Mouse (Mus musculus): Measurements from ENCODE around the gene Mrpl53. TPM values are rescaled to one million over a fixed set of nuclear protein-coding genes. Genes with fewer than 3 reads are reported as not detected.
A peak's percentile ranks its signal among the peaks of the same experiment; 100 is the strongest.
"Not testable (repeated sequence)": the region's sequence is repeated elsewhere in the genome, so short reads cannot be mapped to it uniquely, and the experiment has no call there.

Mrpl53 gene
- total RNA-seq, 2 experiments from 2014 or later: 58.4 to 60.7 TPM

DNA sequence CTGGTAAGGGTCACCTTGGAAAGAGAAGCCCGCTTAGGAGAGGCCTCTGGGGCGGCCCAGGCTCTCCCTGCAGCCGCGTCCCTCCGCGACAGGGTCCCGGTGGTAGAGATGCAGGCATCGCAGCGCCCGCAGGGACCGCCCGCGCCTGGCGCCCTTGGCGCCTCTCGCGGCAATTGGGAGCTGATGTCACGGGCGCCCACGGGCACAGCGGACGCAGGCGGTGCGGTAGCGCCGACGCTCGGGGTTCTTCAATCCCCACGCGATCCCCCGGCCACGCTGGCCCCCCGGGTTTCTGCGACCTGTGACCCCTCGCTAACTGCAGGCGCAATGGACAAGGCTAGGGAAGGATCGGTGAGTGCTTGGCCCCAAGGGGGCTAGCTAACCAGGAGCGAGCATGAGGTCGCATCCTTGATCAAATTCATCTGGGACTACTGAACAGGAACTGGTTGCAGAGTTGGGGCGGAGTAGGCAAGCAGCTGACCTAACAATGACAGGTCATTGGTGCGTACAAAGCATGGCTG is 33.4 kb downstream of the Mrpl53 start:
- intact Hi-C loops (cut with DNase I): no loop called here
- no peak for DNase-seq

DNA sequence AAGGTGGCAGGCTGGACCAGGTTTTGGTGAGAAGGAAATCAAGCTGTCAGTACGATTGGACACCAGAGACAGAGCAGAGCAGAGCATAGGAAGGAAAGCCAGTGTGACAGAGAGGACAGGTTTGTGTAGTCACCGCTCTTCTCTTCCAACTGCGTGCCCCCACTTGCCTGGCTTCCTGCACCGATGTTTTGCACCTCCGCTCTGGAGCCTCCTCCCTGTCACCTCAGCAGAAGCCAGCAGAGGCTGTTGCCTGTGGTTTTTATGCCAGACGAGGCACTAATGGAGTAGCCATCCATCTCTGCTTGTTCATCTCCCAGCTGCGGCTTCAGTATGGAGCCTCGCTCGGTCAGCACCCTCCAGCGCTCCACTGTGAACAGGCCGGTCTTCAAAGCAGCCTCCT is 34.0 kb downstream of the Mrpl53 start:
- intact Hi-C loops (cut with DNase I): no loop called here
- DNase-seq: no peak

DNA sequence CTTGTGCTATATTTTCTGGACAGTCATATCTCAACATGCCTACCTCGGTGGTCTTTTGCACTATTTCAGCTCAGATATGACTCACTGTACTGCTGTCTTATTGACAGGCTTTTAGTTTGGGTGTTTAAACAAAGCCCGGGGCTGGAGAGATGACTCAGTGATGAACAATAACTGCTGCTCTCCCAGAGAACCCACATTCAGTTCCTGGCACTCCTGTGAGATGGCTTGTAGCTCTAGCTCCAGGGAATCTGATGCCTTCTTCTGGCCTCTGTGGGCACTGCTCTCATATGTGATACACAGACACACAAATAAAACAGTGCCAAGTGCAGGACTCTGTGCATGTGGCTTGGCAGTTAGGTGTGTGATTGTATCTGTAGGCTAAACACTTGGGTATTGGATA is 36.4 kb downstream of the Mrpl53 start:
- intact Hi-C loops (cut with DNase I): no loop called here
- no peak for DNase-seq

DNA sequence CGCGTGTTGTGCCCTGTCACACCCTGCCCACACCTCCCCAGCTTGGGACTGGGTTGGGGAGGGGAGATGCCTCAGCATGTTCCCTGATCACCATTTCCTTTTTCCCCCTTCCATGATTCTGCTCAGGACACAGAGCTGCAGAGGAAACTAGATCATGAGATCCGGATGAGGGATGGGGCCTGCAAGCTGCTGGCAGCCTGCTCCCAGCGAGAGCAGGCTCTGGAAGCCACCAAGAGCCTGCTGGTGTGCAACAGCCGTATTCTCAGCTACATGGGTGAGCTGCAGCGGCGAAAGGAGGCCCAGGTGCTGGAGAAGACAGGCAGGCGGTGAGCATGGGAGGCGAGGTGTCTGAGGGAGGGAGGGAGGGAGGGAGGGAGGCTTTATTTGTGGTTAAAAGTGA is 37.0 kb downstream of the Mrpl53 start:
- intact Hi-C loops (cut with DNase I): no loop called here
- DNase-seq: no peak

DNA sequence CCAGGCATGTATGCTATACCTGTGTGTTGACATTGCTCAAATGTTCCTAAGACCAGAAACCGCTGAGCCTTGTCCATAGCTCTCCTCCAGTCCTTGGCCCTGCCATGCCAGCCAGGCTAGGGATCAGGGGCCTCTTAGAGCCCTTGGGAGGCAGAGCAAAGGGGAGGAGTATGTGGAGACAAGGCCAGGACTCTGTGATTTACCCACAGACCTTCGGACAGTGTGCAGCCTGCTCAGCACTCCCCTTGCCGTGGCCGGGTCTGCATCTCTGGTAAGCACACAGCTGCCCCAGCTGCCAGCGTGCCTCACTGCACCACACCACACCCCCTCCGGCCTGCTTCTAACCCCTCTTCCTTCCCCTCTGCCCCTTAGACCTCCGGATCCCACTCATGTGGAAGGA is 38.4 kb downstream of the Mrpl53 start:
- intact Hi-C loops (cut with DNase I): no loop called here
- DNase-seq: no peak

DNA sequence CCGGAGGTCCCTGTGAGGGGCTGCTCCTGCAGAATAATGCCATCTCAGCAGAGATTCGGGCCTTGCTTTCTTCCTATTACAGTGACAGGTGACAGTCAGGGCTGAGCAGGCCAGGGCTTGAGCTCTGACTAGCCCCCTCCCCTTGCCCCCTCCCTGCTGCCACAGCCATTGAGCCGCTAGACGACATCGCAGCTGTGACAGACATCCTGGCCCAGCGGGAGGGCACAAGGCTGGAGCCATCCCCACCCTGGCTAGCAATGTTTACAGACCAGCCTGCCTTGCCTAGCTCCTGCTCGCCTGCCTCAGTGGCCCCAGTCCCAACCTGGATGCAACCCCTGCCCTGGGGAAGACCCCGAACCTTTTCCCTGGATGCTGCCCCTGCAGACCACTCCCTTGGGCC is 42.9 kb downstream of the Mrpl53 start:
- intact Hi-C loops (cut with DNase I): no loop called here
- peak; percentile 56 for DNase-seq

DNA sequence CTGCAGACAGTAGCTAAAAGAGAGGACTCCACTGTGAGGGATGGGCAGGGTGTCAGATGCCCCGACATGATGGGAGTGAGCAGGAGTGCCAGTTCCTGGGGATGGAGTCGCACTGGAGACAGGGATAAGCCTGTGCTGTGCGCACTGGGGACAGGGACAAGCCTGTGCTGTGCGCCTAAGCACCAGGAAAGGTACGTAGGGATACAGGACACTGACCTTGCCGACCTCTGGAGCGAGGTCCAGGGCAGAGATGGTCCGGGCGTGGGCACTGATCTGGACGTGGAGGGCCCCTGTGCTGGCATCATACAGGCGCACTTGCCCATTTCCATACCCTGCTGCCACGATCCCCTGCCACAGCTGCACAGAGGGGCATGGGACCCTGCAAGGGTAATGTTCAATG is 44.2 kb downstream of the Mrpl53 start:
- intact Hi-C loops (cut with DNase I): no loop called here
- DNase-seq: no peak

DNA sequence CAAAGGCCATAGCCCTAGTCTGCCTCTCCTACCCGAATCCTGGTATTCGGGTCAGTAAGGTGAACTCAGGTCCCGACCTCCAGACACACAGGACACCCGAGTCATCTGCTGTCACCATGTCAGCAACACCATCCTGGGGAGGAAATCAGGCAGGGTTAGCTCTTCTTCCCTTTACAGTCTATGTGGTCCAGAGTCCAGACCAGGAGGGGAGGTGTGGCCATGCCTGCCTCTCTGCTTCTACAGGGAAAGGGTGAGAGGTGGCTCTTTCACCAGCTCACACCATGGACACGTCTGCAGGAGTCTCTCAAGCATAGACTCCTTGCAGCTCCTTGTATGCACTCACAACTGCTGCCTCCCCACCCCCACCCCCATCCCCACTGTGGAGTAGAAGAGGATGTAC is 44.6 kb downstream of the Mrpl53 start:
- intact Hi-C loops (cut with DNase I): no loop called here
- no peak for DNase-seq

DNA sequence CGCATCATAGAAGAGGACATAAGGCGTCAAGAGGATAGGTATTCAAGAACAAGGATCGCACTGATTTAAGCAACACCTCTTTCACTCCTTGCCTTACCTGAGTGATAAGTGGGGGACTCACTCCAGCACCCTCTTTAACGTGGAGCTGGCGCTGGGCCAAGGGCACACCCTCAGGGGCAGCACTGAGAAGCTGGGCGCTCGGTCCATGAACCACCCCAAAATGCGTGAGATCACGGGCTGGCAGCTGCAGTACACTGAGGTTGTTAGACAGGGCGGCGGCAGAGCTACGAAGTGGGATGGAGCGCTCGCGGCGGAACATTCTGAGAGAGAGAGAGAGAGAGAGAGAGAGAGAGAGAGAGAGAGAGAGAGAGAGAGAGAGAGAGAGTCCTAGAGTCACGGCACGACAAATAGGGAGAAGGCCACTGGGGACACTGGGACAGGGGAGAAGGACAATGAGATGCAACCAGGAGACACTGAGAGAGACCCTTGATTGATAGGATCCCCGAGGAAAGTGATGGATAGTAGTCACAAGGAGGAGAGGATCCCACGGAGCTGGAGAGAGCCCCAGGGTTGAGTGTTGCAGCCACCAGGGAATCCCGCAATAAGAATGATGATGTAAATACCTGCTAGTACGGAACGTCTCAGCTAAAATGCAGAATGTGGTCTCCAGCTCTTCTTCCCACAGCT is 46.9 kb downstream of the Mrpl53 start:
- intact Hi-C loops (cut with DNase I): loop anchor here (5.0 kb wide), 1 partner anchor 38 kb away; the partner anchor contains the start of gene Mogs
- DNase-seq: no peak

DNA sequence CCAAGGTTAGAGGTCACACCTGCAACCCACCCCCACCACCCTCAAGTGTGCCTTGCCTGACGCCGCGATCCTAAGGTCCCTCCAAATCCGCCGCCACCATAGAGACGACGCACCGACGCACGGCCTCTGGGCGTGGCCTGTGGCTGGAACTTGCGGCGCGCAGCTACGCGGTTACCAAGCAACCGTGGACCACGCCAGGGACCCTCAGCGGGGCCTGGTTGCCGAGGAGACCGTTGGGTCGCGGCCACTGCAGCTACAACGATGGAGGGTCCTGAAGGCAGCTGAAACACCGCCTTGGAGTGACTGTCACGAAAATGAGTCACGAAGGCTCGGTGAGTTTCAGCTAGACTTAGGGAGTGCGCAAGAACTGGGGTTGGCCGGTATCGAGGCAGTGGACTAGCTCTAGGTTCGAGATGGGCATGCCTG is 47.4 kb downstream of the Mrpl53 start, which contains the start of the genes Wdr54 and 1700003E16Rik:
Wdr54 (minus strand) TSS at position 139 of the 426 bp plus-strand sequence.
1700003E16Rik (plus strand) TSS at position 146 of the 426 bp plus-strand sequence.
- intact Hi-C loops (cut with DNase I): loop anchor here (5.0 kb wide), 1 partner anchor 39 kb away; the partner anchor contains the start of gene Mogs

DNA sequence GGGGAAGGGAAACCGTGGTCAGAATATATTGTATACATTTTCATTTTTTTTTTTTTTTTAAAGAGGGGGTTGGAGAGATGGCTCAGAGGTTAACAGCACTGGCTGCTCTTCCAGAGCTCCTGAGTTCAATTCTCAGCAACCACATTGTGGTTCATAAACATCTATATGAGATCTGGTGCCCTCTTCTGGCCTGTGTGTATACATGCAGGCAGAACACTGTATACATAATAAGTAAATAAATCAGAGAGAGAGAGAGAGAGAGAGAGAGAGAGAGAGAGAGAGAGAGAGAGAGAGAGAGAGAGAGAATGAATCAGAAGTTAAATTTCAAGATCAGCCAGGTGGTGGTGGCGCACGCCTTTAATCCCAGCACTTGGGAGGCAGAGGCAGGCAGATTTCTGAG is 50.6 kb downstream of the Mrpl53 start:
- not testable (repeated sequence) for DNase-seq
- intact Hi-C loops (cut with DNase I): loop anchor here (5.0 kb wide), 1 partner anchor 42 kb away; the partner anchor contains the start of gene Mogs

More for the DNA sequence above, 47.4 kb downstream of the Mrpl53 start, which contains the start of the genes Wdr54 and 1700003E16Rik:
- peak; percentile 88 for DNase-seq

Small RNA genes lying within 50 kb of the gene (microRNA-seq; reads per million reads assigned to microRNA genes)
- gene Mir3470a: not detected

Other genes with a start within 250 kb of the Mrpl53 start
- gene Sema4f, start 169.3 kb upstream of the Mrpl53 start, total RNA-seq (2021): 10 to 100 TPM; 51.3 to 54.0 TPM
- gene M1ap, start 162.1 kb upstream of the Mrpl53 start, total RNA-seq (2021): under 1 TPM in 1 of 2 experiments, not detected in 1; 0.44 TPM
- 1 to 10 TPM in 1 of 2 experiments, under 1 TPM in 1; 0.76 to 1.7 TPM for gene Dok1, start 75.6 kb upstream of the Mrpl53 start, total RNA-seq (2021)
- 1 to 10 TPM; 3.2 to 3.6 TPM for gene Loxl3, start 74.9 kb upstream of the Mrpl53 start, total RNA-seq (2021)
- 10 to 100 TPM; 94.8 to 98.5 TPM for gene Aup1, start 54.5 kb upstream of the Mrpl53 start, total RNA-seq (2021)
- 10 to 100 TPM; 66.1 to 70.5 TPM for gene Htra2, start 53.8 kb upstream of the Mrpl53 start, total RNA-seq (2021)
- gene Dqx1, start 51.2 kb upstream of the Mrpl53 start, total RNA-seq (2021): under 1 TPM; 0.62 to 0.84 TPM
- not detected for gene Tlx2, start 38.7 kb upstream of the Mrpl53 start, total RNA-seq (2021)
- gene Pcgf1, start 31.2 kb upstream of the Mrpl53 start, total RNA-seq (2021): 10 to 100 TPM; 16.8 to 23.3 TPM
- not detected for gene Lbx2, start 22.7 kb upstream of the Mrpl53 start, total RNA-seq (2021)
- gene Ccdc142, start 7.4 kb upstream of the Mrpl53 start, total RNA-seq (2021): 10 to 100 TPM; 12.0 to 18.4 TPM
- 10 to 100 TPM in 1 of 2 experiments, 1 to 10 TPM in 1; 9.7 to 11.3 TPM for gene Gm42688, start 7.4 kb upstream of the Mrpl53 start, total RNA-seq (2021)
- 10 to 100 TPM; 27.2 to 33.2 TPM for gene Mogs, start 6.5 kb downstream of the Mrpl53 start, total RNA-seq (2021)
- 10 to 100 TPM; 60.3 to 68.7 TPM for gene Wbp1, start 12.5 kb downstream of the Mrpl53 start, total RNA-seq (2021)
- gene Ino80b, start 16.4 kb downstream of the Mrpl53 start, total RNA-seq (2021): 10 to 100 TPM; 24.9 to 26.4 TPM
- gene Rtkn, start 26.4 kb downstream of the Mrpl53 start, total RNA-seq (2021): 10 to 100 TPM; 12.3 to 15.2 TPM
- 10 to 100 TPM; 20.1 to 24.3 TPM for gene Wdr54, start 47.4 kb downstream of the Mrpl53 start, total RNA-seq (2021)
- 10 to 100 TPM; 13.3 to 16.9 TPM for gene 1700003E16Rik, start 47.4 kb downstream of the Mrpl53 start, total RNA-seq (2021)
- 100 to 1,000 TPM; 319 to 327 TPM for gene Dctn1, start 56.9 kb downstream of the Mrpl53 start, total RNA-seq (2021)
- under 1 TPM; 0.46 to 0.52 TPM for gene Slc4a5, start 110.8 kb downstream of the Mrpl53 start, total RNA-seq (2021)
- 10 to 100 TPM; 17.3 to 17.5 TPM for gene Mthfd2, start 216.9 kb downstream of the Mrpl53 start, total RNA-seq (2021)
- 10 to 100 TPM; 20.4 to 21.9 TPM for gene Mob1a, start 217.0 kb downstream of the Mrpl53 start, total RNA-seq (2021)
- 10 to 100 TPM; 16.4 to 21.0 TPM for gene Bola3, start 240.1 kb downstream of the Mrpl53 start, total RNA-seq (2021)